Mouse (Mus musculus) stomach, embryonic 15.5 days (tissue): ENCODE data around the gene Rassf1. TPM values are rescaled to one million over a fixed set of nuclear protein-coding genes. Genes with fewer than 3 reads are reported as not detected.

ENCODE experiments used
- ATAC-seq: fragments of 200-750 bp; cut with Nextera tagmentation; 2 replicates; pipeline ENCODE4 v1.8.0; 2017; ENCODE audit warnings: low read depth, moderate number of reproducible peaks, moderate TSS enrichment; ENCODE audit not compliant: insufficient read depth, low FRiP score
- H3K27ac ChIP-seq: fragments of 300-500 bp; sonication (generic); 2 replicates; pipeline ENCODE4 v1.5.1; 2015; ENCODE audit warnings: mild to moderate bottlenecking, inconsistent platforms
- H3K27me3 ChIP-seq: fragments of 300-500 bp; sonication (generic); replicated peaks from 2 replicates; pipeline ENCODE4 v1.6.1; 2015; ENCODE audit warnings: inconsistent platforms
- H3K36me3 ChIP-seq: fragments of 300-500 bp; sonication (generic); 2 replicates; pipeline ENCODE4 v1.6.1; 2015; ENCODE audit warnings: inconsistent platforms
- H3K4me1 ChIP-seq: fragments of 300-500 bp; sonication (generic); 2 replicates; pipeline ENCODE4 v1.6.1; 2015; ENCODE audit warnings: inconsistent platforms
- H3K4me2 ChIP-seq: fragments of 300-500 bp; sonication (generic); 2 replicates; pipeline ENCODE4 v1.6.1; 2015; ENCODE audit warnings: mild to moderate bottlenecking, inconsistent platforms
- H3K4me3 ChIP-seq: fragments of 300-500 bp; sonication (generic); replicated peaks from 2 replicates; pipeline ENCODE4 v1.5.1; 2015; ENCODE audit warnings: inconsistent platforms
- H3K9ac ChIP-seq: fragments of 300-500 bp; sonication (generic); 2 replicates; pipeline ENCODE4 v1.6.1; 2015; ENCODE audit warnings: inconsistent platforms
- H3K9me3 ChIP-seq: fragments of 300-500 bp; sonication (generic); 2 replicates; pipeline ENCODE4 v1.6.1; 2016; ENCODE audit warnings: inconsistent platforms
- WGBS: fragments of 180-500 bp; shearing (Covaris S2); methylation state at CpG from one replicate; pipeline ENCODE4 v1.1.7; 2015; 5-methylcytosine and 5-hydroxymethylcytosine counted together
- polyA plus RNA-seq: library from polyadenylated mRNA; unstranded; fragments of >200 nt; fragmentation: Nextera tagmentation; extraction: Ambion mirVana; gene quantifications from 2 replicates; pipeline ENCODE4 v1.2.1, GENCODE M21; 2015

Gene Rassf1
- polyA plus RNA-seq, 1 experiment from 2014 or later, result 58.0 TPM

DNA sequence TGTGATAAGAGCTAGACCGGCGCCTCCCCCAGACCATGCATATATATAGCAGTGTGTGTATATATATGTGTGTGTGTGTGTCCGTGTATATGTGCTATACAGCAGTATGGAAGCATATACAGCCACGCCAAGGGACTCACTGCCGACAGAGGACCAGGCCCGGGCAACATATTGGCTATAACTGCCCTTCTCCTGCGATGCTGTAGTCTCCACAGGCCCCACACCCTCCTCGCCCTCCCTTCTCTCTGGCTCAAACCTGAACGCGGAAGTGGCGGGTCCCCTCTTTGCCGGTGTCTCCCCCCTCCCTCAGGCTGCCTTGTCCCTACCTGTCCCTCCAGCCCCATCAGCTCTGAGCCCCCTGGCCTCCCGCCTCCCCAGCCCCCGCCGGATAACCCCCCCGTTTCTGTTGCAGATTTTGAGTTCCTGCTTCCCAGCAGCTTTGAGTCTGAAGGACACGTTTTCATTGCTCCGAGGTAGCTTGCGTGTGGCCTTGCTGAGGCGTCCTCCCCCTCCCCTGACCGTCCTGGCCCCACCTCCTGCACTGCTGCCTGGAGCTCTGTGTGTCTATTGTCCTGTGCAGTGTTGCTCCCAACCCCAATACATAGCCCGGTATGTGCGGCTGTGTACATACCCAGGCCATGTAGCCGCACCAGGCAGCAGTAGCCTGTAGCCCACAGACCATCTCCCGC lies 29.5 kb upstream of the Rassf1 start:
- no peak overlapping the region for H3K9ac ChIP-seq
- H3K4me1 ChIP-seq, result peaks cover 22% of the 10 kb centered on the region
- H3K27ac ChIP-seq, result peak overlapping the region; percentile 16; the same call in 1 of the 2 replicates
- H3K27me3 ChIP-seq, result peaks cover 14% of the 10 kb centered on the region
- H3K4me3 ChIP-seq, result peak overlapping the region; percentile 23
- ATAC-seq, result peak; percentile 56; the same call in 1 of the 2 replicates
- no peaks in the 10 kb centered on the region for H3K36me3 ChIP-seq
- H3K9me3 ChIP-seq, result no peaks in the 10 kb centered on the region
- WGBS, result 15% methylated on average over 25 of the region's 25 CpGs
- peak overlapping the region; percentile 49 for H3K4me2 ChIP-seq

DNA sequence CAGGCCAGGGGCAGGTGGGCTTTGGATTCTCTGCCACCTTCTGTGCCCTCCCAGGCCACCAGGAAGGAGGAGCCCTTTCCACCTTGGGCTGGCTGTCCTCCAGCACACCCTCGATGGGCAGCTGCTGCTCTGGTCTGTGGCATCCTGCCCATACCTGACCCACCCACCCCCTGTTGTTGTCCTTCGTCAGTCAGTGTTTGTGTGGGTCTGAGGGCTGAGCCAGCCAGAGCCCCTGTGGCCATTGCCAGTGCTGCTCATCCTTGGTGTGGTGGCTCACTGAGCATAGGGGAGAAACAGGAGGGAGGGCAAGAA lies 29.0 kb upstream of the Rassf1 start:
- no peak for ATAC-seq
- 0 out of 2 replicates have a peak overlapping the region, but pooled peaks have one; percentile 16 for H3K27ac ChIP-seq
- 41% methylated on average over 2 of the region's 2 CpGs for WGBS

DNA sequence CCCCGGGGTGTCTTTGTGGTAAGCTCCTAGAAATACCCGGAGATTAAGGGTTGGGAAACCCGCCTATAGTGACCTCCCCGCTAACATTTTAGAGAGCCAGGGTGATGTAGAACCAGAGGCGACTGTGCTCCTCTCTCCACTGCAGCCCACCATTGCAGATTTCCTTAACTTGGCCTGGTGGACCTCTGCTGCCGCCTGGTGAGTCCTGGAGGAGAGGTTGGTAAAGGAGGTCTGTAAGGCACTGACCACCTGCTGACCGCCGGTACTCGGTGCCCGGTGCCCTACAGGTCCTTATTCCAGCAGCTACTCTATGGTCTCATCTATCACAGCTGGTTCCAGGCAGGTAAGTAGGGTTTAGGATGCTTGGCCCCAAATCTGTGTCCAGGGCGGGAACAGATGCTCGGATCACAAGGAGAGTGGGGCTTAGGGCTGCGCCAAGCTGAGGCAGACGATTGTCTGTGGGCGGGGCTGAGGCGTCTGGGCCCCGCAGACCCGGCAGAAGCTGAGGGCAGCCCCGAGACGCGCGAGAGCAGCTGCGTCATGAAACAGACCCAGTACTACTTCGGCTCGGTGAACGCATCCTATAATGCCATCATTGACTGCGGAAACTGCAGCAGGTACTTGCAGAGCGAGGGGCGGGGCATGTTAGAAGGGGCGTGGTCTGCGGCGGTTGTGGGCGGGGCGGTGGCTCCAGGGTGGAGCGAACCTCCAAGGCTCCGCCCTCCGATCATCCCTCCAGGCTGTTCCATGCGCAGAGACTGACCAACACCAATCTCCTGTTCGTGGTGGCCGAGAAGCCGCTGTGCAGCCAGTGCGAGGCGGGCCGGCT lies 24.9 kb upstream of the Rassf1 start:
- WGBS, result 5% methylated on average over 44 of the region's 44 CpGs
- Histone ChIP-seq H3K4me2 (peak overlapping the region; percentile 87), H3K27me3 (peaks cover 24% of the 10 kb centered on the region), H3K36me3 (no peaks in the 10 kb centered on the region), H3K4me3 (peak overlapping the region; percentile 42), H3K27ac (no peak overlapping the region), H3K4me1 (peaks cover 22% of the 10 kb centered on the region), H3K9ac (no peak overlapping the region), H3K9me3 (no peaks in the 10 kb centered on the region)
- ATAC-seq, result peak; percentile 64

More for the DNA sequence above, 29.0 kb upstream of the Rassf1 start:
- peaks cover 27% of the 10 kb centered on the region for H3K4me1 ChIP-seq
- H3K4me3 ChIP-seq, result peak overlapping the region; percentile 23
- no peak overlapping the region for H3K9ac ChIP-seq
- H3K36me3 ChIP-seq, result no peaks in the 10 kb centered on the region
- peaks cover 18% of the 10 kb centered on the region for H3K27me3 ChIP-seq
- H3K4me2 ChIP-seq, result peak overlapping the region; percentile 49
- H3K9me3 ChIP-seq, result no peaks in the 10 kb centered on the region

DNA sequence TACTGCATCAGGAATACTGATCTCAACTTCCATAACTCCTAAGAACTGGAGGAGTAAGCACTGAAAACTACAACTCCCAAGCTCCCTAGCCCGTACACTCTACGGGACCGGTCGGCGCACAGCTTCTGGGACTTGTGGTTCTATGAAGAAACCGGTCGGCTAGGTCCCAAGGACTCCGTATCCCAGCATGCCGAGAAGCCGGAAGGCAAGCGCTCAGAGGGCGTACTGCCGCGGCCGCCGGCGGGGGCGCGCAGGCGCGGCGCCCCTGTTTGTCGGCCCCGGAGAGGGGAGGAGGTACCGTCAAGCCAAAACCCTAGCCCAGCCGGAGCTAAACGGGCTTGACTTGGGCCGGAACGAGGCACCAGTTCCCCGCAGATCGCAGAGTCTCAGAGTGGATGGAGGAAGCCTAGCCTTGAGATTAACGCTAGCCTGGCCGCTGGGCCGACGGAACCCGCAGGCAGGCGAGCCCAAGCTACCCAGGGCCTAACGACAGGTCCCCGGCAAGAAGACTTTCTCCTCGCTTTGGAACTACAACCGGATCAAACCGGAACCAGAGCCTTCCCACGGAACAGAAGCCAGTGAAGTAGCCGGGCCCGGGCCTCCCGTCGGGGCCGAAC lies 17.5 kb upstream of the Rassf1 start, which contains the start of gene Tmem115:
TSS of gene Tmem115 (plus strand) at position 155 of the 617 bp plus-strand sequence.
- Histone ChIP-seq H3K9ac (peak within 1 kb of the TSS; percentile 54), H3K36me3 (peaks cover 15% of the 10 kb centered on the region), H3K9me3 (no peaks in the 10 kb centered on the region), H3K4me2 (peak within 1 kb of the TSS; percentile 78), H3K4me1 (peaks cover 21% of the 10 kb centered on the region), H3K27ac (peak within 1 kb of the TSS; percentile 80), H3K4me3 (peak within 1 kb of the TSS; percentile 83), H3K27me3 (no peaks in the 10 kb centered on the region)
- ATAC-seq, result peak; percentile 99
- WGBS, result under 1% methylated on average over 48 of the region's 48 CpGs

DNA sequence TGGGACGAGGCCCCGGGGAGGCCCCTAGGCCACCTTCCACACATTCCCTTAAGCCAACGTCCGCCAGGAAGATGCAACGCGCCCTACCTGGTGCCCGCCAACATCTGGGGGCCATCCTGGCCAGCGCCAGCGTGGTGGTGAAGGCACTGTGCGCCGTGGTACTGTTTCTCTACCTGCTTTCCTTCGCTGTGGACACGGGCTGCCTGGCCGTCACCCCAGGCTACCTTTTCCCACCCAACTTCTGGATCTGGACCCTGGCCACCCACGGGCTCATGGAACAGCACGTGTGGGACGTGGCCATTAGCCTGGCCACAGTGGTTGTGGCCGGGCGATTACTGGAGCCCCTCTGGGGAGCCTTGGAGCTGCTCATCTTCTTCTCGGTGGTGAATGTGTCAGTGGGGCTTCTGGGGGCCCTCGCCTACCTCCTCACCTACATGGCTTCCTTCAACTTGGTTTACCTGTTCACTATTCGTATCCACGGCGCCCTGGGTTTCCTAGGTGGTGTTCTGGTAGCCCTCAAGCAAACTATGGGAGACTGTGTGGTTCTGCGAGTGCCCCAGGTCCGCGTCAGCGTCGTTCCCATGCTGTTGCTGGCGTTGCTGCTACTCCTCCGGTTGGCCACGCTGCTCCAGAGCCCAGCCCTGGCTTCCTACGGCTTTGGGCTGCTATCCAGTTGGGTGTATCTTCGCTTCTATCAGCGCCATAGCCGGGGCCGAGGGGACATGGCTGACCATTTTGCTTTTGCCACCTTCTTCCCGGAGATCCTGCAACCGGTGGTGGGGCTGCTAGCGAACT lies 16.8 kb upstream of the Rassf1 start:
- WGBS, result under 1% methylated on average over 40 of the region's 40 CpGs
- peak; percentile 4 for ATAC-seq
- H3K9ac ChIP-seq, result peak overlapping the region; percentile 54

DNA sequence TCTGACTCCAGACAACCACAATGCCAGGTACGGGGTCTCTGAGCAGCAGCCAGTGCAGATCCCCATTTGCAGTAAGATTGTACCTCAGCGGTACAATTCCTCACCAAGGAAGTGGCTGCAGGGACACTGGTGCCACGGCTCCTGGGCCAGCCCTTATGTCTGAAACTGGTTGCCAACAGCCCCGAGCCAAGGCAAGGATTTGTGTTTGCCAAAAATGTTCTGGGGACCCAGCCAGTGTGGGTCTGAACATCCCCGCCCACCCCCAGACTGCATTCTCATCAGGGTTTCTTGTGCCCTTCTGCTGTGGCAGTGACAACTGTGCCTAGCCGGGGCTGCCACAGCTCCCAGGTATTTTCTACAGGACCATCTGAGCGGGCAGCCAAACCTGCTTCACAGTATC lies 13.1 kb upstream of the Rassf1 start:
- H3K36me3 ChIP-seq, result peaks cover 27% of the 10 kb centered on the region
- ATAC-seq, result no peak
- H3K27me3 ChIP-seq, result no peaks in the 10 kb centered on the region
- WGBS, result 89% methylated on average over 7 of the region's 7 CpGs
- no peak overlapping the region for H3K27ac ChIP-seq
- H3K4me3 ChIP-seq, result no peak overlapping the region
- H3K9me3 ChIP-seq, result no peaks in the 10 kb centered on the region
- H3K9ac ChIP-seq, result no peak overlapping the region
- H3K4me1 ChIP-seq, result peaks cover 39% of the 10 kb centered on the region
- H3K4me2 ChIP-seq, result no peak overlapping the region

More for the DNA sequence above, 16.8 kb upstream of the Rassf1 start:
- no peaks in the 10 kb centered on the region for H3K9me3 ChIP-seq
- peaks cover 21% of the 10 kb centered on the region for H3K36me3 ChIP-seq
- H3K27me3 ChIP-seq, result no peaks in the 10 kb centered on the region
- H3K4me1 ChIP-seq, result peaks cover 21% of the 10 kb centered on the region
- peak overlapping the region; percentile 78 for H3K4me2 ChIP-seq
- peak overlapping the region; percentile 83 for H3K4me3 ChIP-seq
- peak overlapping the region; percentile 80 for H3K27ac ChIP-seq

DNA sequence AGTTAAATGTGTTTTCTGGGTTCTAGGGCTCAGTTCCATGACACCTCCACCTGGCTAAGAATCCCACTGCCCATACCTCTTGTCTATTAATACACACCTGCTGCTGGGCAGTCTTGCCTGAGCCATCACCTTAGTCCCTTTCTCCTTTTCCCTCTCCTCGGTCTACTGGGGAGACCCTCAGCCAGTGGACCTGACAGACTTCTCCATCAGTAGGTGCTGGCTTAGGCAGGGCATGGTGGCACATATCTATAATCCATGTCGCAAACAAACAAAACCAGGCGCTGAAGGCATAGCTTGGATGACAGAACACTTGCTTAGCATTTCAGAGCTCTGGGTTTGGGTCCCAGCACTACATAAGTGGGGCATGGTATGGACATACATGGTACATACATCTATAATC lies 12.6 kb upstream of the Rassf1 start:
- Histone ChIP-seq H3K9ac (no peak overlapping the region), H3K4me2 (no peak overlapping the region), H3K4me1 (peaks cover 40% of the 10 kb centered on the region), H3K36me3 (peaks cover 30% of the 10 kb centered on the region), H3K27me3 (no peaks in the 10 kb centered on the region), H3K27ac (no peak overlapping the region), H3K9me3 (no peaks in the 10 kb centered on the region), H3K4me3 (no peak overlapping the region)
- ATAC-seq, result no peak
- 89% methylated on average over 3 of the region's 3 CpGs for WGBS

DNA sequence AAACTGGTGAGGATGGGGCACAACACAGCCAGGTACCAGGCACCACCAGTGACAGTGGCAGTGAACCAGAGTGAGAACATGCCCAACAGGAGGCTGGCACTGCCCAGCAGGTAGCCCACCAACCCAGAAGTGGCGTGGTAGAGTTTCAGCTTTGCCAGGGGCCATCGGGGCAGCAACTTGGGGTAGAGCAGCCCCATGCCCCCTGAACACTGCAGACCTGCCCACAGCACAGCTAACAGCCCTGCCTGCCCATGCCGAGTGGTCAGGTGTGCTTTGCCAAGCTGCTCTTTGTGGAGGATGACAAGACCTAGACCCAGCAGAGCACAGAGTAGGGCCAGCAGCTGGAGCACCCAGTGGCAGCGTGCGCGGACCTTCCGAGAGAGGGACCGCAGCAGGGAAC lies 11.4 kb upstream of the Rassf1 start:
- Histone ChIP-seq H3K4me1 (peaks cover 40% of the 10 kb centered on the region), H3K4me2 (no peak overlapping the region), H3K9me3 (no peaks in the 10 kb centered on the region), H3K27ac (no peak overlapping the region), H3K36me3 (peaks cover 34% of the 10 kb centered on the region), H3K4me3 (no peak overlapping the region), H3K9ac (no peak overlapping the region), H3K27me3 (no peaks in the 10 kb centered on the region)
- no peak for ATAC-seq
- WGBS, result 92% methylated on average over 8 of the region's 8 CpGs

DNA sequence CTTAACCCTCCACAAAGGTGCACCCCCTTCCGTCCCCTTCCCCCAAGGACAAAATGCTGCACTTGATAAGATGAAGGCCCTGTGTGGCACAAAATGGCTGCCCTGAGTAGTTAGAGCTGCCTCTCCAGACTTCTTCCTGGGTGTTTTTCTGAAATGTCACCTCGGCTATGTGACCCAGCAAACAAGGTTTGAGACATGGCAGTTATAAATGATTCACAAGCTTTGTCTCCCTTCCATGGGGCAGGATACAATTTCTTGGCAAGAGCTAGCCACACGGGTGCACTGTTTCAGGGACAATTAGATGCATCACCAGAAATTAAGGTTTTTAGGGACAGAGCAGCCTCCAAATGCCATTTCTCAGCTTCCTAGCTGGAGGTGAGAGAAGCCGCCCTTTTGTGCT lies 10.9 kb upstream of the Rassf1 start:
- Histone ChIP-seq H3K36me3 (peaks cover 34% of the 10 kb centered on the region), H3K4me1 (peaks cover 36% of the 10 kb centered on the region), H3K4me3 (no peak overlapping the region), H3K4me2 (no peak overlapping the region; the same call in 1 of the 2 replicates), H3K9ac (no peak overlapping the region), H3K27ac (no peak overlapping the region), H3K27me3 (no peaks in the 10 kb centered on the region), H3K9me3 (no peaks in the 10 kb centered on the region)
- no peak for ATAC-seq
- 62% methylated on average over 4 of the region's 4 CpGs for WGBS

DNA sequence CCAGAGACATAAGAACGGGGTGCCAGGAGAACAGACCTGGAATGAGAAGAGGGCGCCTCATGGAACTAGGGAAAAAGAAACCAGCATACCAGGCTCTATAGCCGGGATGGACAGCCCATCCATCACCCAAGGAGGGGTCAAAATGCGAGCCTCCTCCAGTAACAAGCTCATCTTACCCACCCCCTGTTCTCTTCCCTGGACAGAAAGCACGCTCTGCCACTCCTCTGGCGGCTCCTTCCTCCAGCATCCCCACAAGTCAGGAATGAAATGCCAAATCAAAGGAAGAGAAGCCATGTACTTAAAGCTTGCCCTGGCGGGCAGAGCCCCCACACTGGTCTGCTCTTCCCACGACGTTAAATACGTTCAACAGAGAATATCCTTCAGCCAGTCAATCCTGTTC lies 10.3 kb upstream of the Rassf1 start:
- Histone ChIP-seq H3K4me1 (peaks cover 31% of the 10 kb centered on the region), H3K36me3 (peaks cover 34% of the 10 kb centered on the region), H3K4me3 (peak overlapping the region; percentile 71), H3K4me2 (peak overlapping the region; percentile 90), H3K27me3 (no peaks in the 10 kb centered on the region), H3K27ac (no peak overlapping the region), H3K9me3 (no peaks in the 10 kb centered on the region), H3K9ac (no peak overlapping the region)
- 20% methylated on average over 10 of the region's 10 CpGs for WGBS
- ATAC-seq, result no peak
